Mouse (Mus musculus): ENCODE data around the gene Ifnar2.

Ifnar2 gene

GRCm38 (mm10) chr16:91358555-91358954 lies 14.0 kb upstream of the Ifnar2 start:
- peak; percentile 42 for DNase-seq (ENCODE audit: low read depth, low spot score)

GRCm38 (mm10) chr16:91359531-91359930 lies 13.1 kb upstream of the Ifnar2 start:
- DNase-seq (ENCODE audit: low read depth, low spot score): no peak

GRCm38 (mm10) chr16:91360162-91360561 lies 12.4 kb upstream of the Ifnar2 start:
- no peak for DNase-seq (ENCODE audit: low read depth, low spot score)

- no peak for DNase-seq (ENCODE audit: low read depth, low spot score)
Measured at GRCm38 (mm10) chr16:91362006-91362405, 10.6 kb upstream of the Ifnar2 start.

GRCm38 (mm10) chr16:91362616-91363272 lies 9.8 kb upstream of the Ifnar2 start:
- DNase-seq (ENCODE audit: low read depth, low spot score): no peak

GRCm38 (mm10) chr16:91363483-91363882 lies 9.1 kb upstream of the Ifnar2 start:
- DNase-seq (ENCODE audit: low read depth, low spot score): no peak

- DNase-seq (ENCODE audit: low read depth, low spot score): no peak
Measured at GRCm38 (mm10) chr16:91366567-91366966, 6.0 kb upstream of the Ifnar2 start.

GRCm38 (mm10) chr16:91367066-91367465 lies 5.5 kb upstream of the Ifnar2 start:
- no peak for DNase-seq (ENCODE audit: low read depth, low spot score)

- DNase-seq (ENCODE audit: low read depth, low spot score): no peak
Measured at GRCm38 (mm10) chr16:91373473-91374252, 1.1 kb downstream of the Ifnar2 start.

GRCm38 (mm10) chr16:91374253-91374634 lies 1.7 kb downstream of the Ifnar2 start:
- no peak for DNase-seq (ENCODE audit: low read depth, low spot score)

- no peak for DNase-seq (ENCODE audit: low read depth, low spot score)
Measured at GRCm38 (mm10) chr16:91376701-91377100, 4.1 kb downstream of the Ifnar2 start.

GRCm38 (mm10) chr16:91378431-91378986 lies 5.9 kb downstream of the Ifnar2 start:
- no peak for DNase-seq (ENCODE audit: low read depth, low spot score)

GRCm38 (mm10) chr16:91378991-91379390 lies 6.4 kb downstream of the Ifnar2 start:
- DNase-seq (ENCODE audit: low read depth, low spot score): no peak

- DNase-seq (ENCODE audit: low read depth, low spot score): no peak
Measured at GRCm38 (mm10) chr16:91379412-91379811, 6.8 kb downstream of the Ifnar2 start.

- no peak for DNase-seq (ENCODE audit: low read depth, low spot score)
Measured at GRCm38 (mm10) chr16:91380151-91380550, 7.6 kb downstream of the Ifnar2 start.

GRCm38 (mm10) chr16:91381606-91382005 lies 9.0 kb downstream of the Ifnar2 start:
- no peak for DNase-seq (ENCODE audit: low read depth, low spot score)

- DNase-seq (ENCODE audit: low read depth, low spot score): no peak
Measured at GRCm38 (mm10) chr16:91382261-91382790, 9.7 kb downstream of the Ifnar2 start.

GRCm38 (mm10) chr16:91384221-91384620 lies 11.6 kb downstream of the Ifnar2 start:
- DNase-seq (ENCODE audit: low read depth, low spot score): no peak

- DNase-seq (ENCODE audit: low read depth, low spot score): no peak
Measured at GRCm38 (mm10) chr16:91385621-91386020, 13.0 kb downstream of the Ifnar2 start.

- no peak for DNase-seq (ENCODE audit: low read depth, low spot score)
Measured at GRCm38 (mm10) chr16:91386419-91387120, 14.0 kb downstream of the Ifnar2 start.

GRCm38 (mm10) chr16:91387121-91387486 lies 14.5 kb downstream of the Ifnar2 start:
- no peak for DNase-seq (ENCODE audit: low read depth, low spot score)

- no peak for DNase-seq (ENCODE audit: low read depth, low spot score)
Measured at GRCm38 (mm10) chr16:91390100-91390499, 17.5 kb downstream of the Ifnar2 start.

All from retina, adult 2 months (tissue).